In genomic region chr1:144267471-144268470, GRCm38 (mm10) we compare ENCODE assay signal across 14 mouse cellular contexts. TPM values are rescaled to one million over a fixed set of nuclear protein-coding genes. Genes with fewer than 3 reads are reported as not detected.
DNase-seq lines count a peak whose midpoint lies in the region; ATAC-seq and TF ChIP-seq lines count a peak whose summit lies in the region.
"Had no signal": no experiment of that assay in that cellular context is flagged by ENCODE, and none has a peak within 500 bp of the region (broad histone marks: within the 10 kb centered on the region; RNA-seq: fewer than 3 reads in every experiment).

No protein-coding gene starts in this region.

- no peak for TF ChIP-seq EP300 in stomach, postnatal 0 days (optimal IDR thresholded peaks at IDR 0.05)

- H3K36me3 ChIP-seq in kidney, embryonic 14.5 days (ENCODE audit: control insufficient read depth, insufficient read depth, low read length): no peaks in the 10 kb centered on the region
- H3K36me3 ChIP-seq in stomach, embryonic 14.5 days (ENCODE audit: control insufficient read depth, insufficient read depth, low read length): no peaks in the 10 kb centered on the region
- H3K36me3 ChIP-seq in stomach, postnatal 0 days (ENCODE audit: control insufficient read depth, insufficient read depth, low read length): no peaks in the 10 kb centered on the region
- no peaks in the 10 kb centered on the region for H3K36me3 ChIP-seq in stomach, embryonic 16.5 days (ENCODE audit: control insufficient read depth, insufficient read depth, low read length)

- 0 out of 2 replicates have a peak overlapping the region, but pooled peaks have one; percentile 42 for H3K27ac ChIP-seq in kidney, embryonic 14.5 days (ENCODE audit: low read depth, low read length)
- H3K27ac ChIP-seq in stomach, embryonic 14.5 days (ENCODE audit: low read length): peak overlapping the region; percentile 21; the same call in 1 of the 2 replicates
- H3K27ac ChIP-seq in stomach, postnatal 0 days (replicated peaks): no peak overlapping the region
- H3K27ac ChIP-seq in stomach, embryonic 16.5 days (ENCODE audit: low read length): peak overlapping the region; percentile 8; the same call in 1 of the 2 replicates

- no peak for DNase-seq in kidney, postnatal 4 days
- no peak for DNase-seq in stomach, postnatal 0 days (ENCODE audit: low spot score)
- peak; percentile 21 for DNase-seq in fibroblast of lung, adult 2 months (ENCODE audit: low read depth)
- DNase-seq in layer of hippocampus, postnatal 10 days (ENCODE audit: low spot score in 2 of 2): no peak
- no peak for DNase-seq in layer of hippocampus, adult 11-12 months (ENCODE audit: low spot score)
- DNase-seq: adrenal gland, adult 2 months; cerebellum, adult 9-10 months; heart, postnatal 4 days; thymus, postnatal 36 days had no signal

- no peak for TF ChIP-seq CTCF in stomach, postnatal 0 days (IDR thresholded peaks at IDR 0.05; ENCODE audit: low read depth)

- 59% methylated on average over 3 of the region's 3 CpGs for WGBS in kidney, embryonic 14.5 days
- 71% methylated on average over 3 of the region's 3 CpGs for WGBS in stomach, embryonic 14.5 days
- WGBS in stomach, postnatal 0 days: 55% methylated on average over 3 of the region's 3 CpGs
- 58% methylated on average over 3 of the region's 3 CpGs for WGBS in stomach, embryonic 16.5 days

- H3K9me3 ChIP-seq in kidney, embryonic 14.5 days (ENCODE audit: control insufficient read depth, low read length): no peaks in the 10 kb centered on the region
- no peaks in the 10 kb centered on the region for H3K9me3 ChIP-seq in stomach, embryonic 14.5 days (ENCODE audit: control insufficient read depth, low read depth, low read length)
- H3K9me3 ChIP-seq in stomach, postnatal 0 days (ENCODE audit: control insufficient read depth, low read length): no peaks in the 10 kb centered on the region
- no peaks in the 10 kb centered on the region for H3K9me3 ChIP-seq in stomach, embryonic 16.5 days (replicated peaks; ENCODE audit: control insufficient read depth, low read length)

- H3K4me3 ChIP-seq in kidney, embryonic 14.5 days (ENCODE audit: low read length): no peak overlapping the region
- H3K4me3 ChIP-seq in stomach, embryonic 14.5 days (ENCODE audit: low read depth, low read length): no peak overlapping the region
- no peak overlapping the region for H3K4me3 ChIP-seq in stomach, postnatal 0 days (ENCODE audit: low read depth, low read length)
- no peak overlapping the region for H3K4me3 ChIP-seq in stomach, embryonic 16.5 days (replicated peaks; ENCODE audit: low read length)

- H3K27me3 ChIP-seq in kidney, embryonic 14.5 days (ENCODE audit: control insufficient read depth, insufficient read depth, low read length): no peaks in the 10 kb centered on the region
- H3K27me3 ChIP-seq in stomach, embryonic 14.5 days (ENCODE audit: control insufficient read depth, insufficient read depth, low read length): no peaks in the 10 kb centered on the region
- H3K27me3 ChIP-seq in stomach, postnatal 0 days (ENCODE audit: control insufficient read depth, insufficient read depth, low read length): no peaks in the 10 kb centered on the region
- no peaks in the 10 kb centered on the region for H3K27me3 ChIP-seq in stomach, embryonic 16.5 days (ENCODE audit: control insufficient read depth, insufficient read depth, low read length)

- H3K4me1 ChIP-seq in kidney, embryonic 14.5 days (ENCODE audit: control insufficient read depth, insufficient read depth, low read length): no peaks in the 10 kb centered on the region
- no peaks in the 10 kb centered on the region for H3K4me1 ChIP-seq in stomach, embryonic 14.5 days (ENCODE audit: control insufficient read depth, insufficient read depth, low read length)
- no peaks in the 10 kb centered on the region for H3K4me1 ChIP-seq in stomach, postnatal 0 days (replicated peaks; ENCODE audit: control insufficient read depth, insufficient read depth)
- H3K4me1 ChIP-seq in stomach, embryonic 16.5 days (ENCODE audit: control insufficient read depth, insufficient read depth, low read length): no peaks in the 10 kb centered on the region

- peak; percentile 76; the same call in 1 of the 2 replicates for ATAC-seq in kidney, embryonic 14.5 days (ENCODE audit: low FRiP score, low TSS enrichment)
- peak; percentile 53; the same call in 1 of the 2 replicates for ATAC-seq in stomach, embryonic 14.5 days (ENCODE audit: insufficient number of reproducible peaks, insufficient read depth, low FRiP score, low read depth)
- ATAC-seq in stomach, postnatal 0 days (ENCODE audit: low FRiP score, low TSS enrichment): no peak
- peak; percentile 64; the same call in 1 of the 2 replicates for ATAC-seq in stomach, embryonic 16.5 days (ENCODE audit: insufficient read depth, low FRiP score)

- H3K9ac ChIP-seq in kidney, embryonic 14.5 days (ENCODE audit: low read depth, low read length): no peak overlapping the region
- no peak overlapping the region for H3K9ac ChIP-seq in stomach, embryonic 14.5 days (replicated peaks; ENCODE audit: low read depth, low read length)
- H3K9ac ChIP-seq in stomach, postnatal 0 days (ENCODE audit: low read length): no peak overlapping the region
- H3K9ac ChIP-seq in stomach, embryonic 16.5 days (ENCODE audit: low read length): no peak overlapping the region

- no peak overlapping the region for H3K4me2 ChIP-seq in kidney, embryonic 14.5 days (replicated peaks; ENCODE audit: low read depth, low read length)
- H3K4me2 ChIP-seq in stomach, embryonic 14.5 days (replicated peaks; ENCODE audit: low read depth, low read length): no peak overlapping the region
- no peak overlapping the region for H3K4me2 ChIP-seq in stomach, postnatal 0 days (replicated peaks; ENCODE audit: low read depth)
- no peak overlapping the region for H3K4me2 ChIP-seq in stomach, embryonic 16.5 days (ENCODE audit: low read depth, low read length)
- H3K4me2 ChIP-seq: midbrain, embryonic 11.5 days had no signal

RNA-seq across cellular contexts. Expression of gene Rgs1, which starts 18.7 kb away (rescaled TPM):
- polyA plus RNA-seq in kidney, embryonic 14.5 days (2014; fragmentation: Nextera tagmentation; extraction: Ambion mirVana): not detected in 2 replicates
- polyA plus RNA-seq in stomach, embryonic 14.5 days (2014; fragmentation: Nextera tagmentation; extraction: Ambion mirVana): not detected in 2 replicates
- 1.3 and 1.7 TPM in 2 replicates for polyA plus RNA-seq in stomach, postnatal 0 days (2015; fragmentation: Nextera tagmentation; extraction: Ambion mirVana)
- 0.13 and 0.22 TPM in 2 replicates for polyA plus RNA-seq in stomach, embryonic 16.5 days (2015; fragmentation: Nextera tagmentation; extraction: Ambion mirVana)
- not detected for total RNA-seq in layer of hippocampus, postnatal 10 days (2021)
- total RNA-seq: gastrocnemius, postnatal 4 days had no signal
- polyA plus RNA-seq: adrenal gland, adult 2 months; midbrain, embryonic 11.5 days had no signal
